Mouse (Mus musculus) right cerebral cortex, postnatal 36 days (tissue): ENCODE data around the gene Zbed6.

ENCODE experiments used
- DNase-seq, 2 experiments: peaks; one replicate each; pipeline ENCODE4 v3.0.0; 2022; ENCODE audit warnings: low spot score in 2 of 2, mixed read lengths in 1 of 2

Gene Zbed6

DNA sequence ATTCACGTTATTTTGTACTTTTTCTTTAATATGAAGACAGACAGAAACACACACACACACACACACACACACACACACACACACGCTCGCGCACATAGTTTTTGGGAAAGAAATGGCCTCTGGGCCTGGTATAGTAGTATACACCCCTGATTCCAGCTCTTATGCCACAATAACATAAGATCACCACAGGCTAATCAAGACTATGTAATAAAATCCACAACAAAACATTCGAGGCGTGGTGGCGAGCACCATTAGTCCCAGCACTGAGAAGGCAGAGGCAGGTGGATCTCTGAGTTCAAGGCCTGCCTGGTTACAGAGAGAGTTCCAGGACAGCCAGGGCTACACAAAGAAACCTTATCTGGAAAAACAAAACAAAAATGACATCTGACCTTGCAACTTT lies 2.3 kb upstream of the Zbed6 start:
- DNase-seq, result no peak

DNA sequence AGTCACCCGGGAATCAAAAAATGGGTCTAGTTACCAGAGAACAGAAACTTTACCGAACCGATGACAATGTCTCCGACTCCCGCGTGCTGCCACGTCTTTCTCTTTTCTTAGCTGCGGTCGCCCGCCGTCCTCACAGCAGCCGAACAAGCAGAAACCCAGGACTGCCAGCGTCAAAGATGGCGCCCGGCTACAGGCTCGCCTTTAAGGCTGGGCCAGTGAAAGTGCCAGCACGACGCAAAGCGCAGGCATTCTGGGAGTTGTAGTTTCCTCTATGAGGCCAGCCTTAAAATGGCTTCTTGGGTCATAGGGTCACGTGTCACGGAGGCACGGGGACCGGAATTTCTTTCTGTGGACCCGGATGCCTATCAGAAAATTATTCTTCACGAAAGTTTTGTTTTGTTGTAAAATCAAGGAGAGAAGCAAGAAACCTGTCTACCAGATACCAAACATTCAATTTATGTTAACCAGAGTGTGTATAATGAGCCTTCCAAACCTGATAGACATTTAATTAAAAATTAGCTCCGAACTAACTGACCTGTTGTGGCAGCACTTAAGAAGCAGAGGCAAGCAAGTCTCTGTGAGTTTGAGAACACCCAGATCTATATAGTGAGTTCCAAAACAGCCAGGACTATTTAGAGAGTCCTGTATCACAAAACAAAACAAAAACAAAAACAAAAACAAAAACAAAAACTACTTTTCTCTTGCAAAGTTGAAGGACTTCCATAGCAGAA lies 683 bp upstream of the Zbed6 start, which contains the start of gene Gm38394:
Gene Gm38394, minus strand, starts transcription at position 116 of the 731 bp plus-strand sequence.
- DNase-seq, result peak; percentile 91 to 93

DNA sequence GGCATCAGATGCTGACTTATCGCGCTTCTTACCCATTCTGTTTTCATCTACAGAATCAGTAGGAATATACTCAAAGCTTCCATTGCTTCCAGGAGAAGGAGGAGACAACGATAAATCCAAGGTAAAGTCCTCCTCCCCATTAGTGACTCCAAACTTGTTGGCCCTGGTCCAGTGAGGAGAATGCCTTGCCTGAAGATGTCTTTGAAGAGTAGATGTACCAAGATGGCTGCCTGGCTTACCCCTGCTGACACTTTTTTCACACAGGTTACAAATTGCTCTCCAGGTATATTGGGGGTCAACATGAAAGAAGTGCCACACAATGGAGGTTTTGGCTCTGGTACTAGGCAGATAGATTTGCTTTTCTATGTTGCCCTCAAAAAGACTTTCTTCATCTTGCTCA lies 1.8 kb downstream of the Zbed6 start:
- DNase-seq, result no peak

DNA sequence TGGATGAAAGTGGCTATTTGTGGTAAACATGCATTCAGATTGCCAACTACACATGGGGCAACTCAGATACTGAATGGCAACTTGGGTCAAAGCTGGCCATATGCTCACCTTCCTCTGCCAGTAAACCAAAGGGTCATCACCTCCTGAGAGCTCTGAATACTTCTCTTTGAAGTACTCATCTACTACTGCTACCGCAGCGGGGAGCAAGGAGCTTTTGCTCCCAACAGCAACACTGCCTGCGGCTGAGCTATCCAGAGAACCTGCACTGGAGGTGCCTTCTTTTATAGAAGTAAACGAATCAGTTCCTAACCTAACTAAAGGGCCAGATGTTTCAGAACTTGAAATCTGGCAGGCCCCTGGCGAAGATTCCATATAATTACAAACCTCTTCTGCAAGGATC lies 3.9 kb downstream of the Zbed6 start:
- DNase-seq, result no peak

DNA sequence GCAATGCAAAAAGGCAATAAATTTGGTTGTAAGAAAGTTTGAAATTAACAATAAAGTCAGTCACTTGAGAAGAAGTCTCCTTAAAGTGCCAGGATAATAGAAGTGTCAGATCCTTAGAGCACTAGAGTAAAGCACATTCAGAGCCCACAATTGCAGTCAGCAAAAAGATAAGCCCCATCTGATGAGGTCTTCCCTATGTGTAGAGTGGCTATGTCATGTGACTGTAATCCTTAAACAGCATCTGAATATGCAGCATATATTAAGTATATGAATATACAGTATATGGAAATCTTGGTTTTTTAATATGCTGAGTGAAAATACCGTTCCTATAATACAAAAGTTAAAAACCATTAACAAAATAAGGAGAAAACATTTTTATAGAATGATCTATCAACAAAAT lies 7.7 kb downstream of the Zbed6 start:
- DNase-seq, result no peak

DNA sequence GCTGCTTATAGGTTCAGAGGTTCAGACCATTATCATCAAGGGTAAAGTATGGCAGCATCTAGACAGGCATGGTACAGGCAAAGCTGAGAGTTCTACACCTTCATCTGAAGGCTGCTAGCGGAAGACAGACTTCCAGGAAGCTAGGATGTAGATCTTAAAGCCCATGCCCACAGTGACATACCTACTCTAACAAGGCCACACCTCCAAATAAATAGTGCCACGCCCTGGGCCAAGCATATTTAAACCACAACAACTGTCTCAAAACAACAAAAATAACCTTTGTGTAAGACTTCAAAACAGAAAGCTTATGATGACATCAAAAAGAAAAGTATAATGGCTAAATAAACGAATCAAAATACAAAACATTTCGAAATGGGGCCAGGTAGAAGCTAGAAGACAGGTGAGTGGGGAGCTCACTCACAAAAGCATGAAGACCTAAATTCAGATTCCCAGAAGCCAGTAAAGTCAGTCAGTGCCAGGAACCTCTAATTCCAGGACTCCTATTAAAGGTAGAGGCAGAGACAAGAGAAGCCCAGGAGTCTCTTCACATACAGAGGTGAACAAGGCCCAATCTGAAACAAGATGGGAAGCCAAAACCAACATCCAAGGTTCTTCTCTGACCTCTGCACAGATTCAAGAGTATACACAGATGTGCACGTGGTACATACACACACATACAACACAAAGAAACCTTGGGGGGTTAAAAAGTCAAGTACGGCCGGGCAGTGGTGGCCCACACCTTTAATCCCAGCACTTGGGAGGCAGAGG lies 10.2 kb downstream of the Zbed6 start:
- no peak for DNase-seq

DNA sequence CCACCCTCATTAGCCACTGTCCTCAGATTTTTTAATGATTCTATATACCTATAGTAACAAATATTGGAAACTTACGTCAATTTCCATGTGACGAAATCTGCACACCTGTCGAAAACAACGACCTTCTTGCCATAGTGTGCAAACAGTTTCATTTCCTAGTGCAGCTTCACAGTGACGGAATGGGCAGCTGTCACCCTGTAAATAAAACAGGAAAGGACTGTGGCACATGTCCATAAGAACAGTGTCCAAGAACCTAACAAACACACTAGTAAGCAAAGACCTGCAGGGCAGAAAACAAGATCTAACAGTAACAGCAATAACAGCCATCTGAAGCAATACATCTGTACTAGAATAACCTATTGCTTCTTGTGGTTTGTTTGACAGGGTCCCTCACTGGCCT lies 15.0 kb downstream of the Zbed6 start:
- DNase-seq, result no peak

DNA sequence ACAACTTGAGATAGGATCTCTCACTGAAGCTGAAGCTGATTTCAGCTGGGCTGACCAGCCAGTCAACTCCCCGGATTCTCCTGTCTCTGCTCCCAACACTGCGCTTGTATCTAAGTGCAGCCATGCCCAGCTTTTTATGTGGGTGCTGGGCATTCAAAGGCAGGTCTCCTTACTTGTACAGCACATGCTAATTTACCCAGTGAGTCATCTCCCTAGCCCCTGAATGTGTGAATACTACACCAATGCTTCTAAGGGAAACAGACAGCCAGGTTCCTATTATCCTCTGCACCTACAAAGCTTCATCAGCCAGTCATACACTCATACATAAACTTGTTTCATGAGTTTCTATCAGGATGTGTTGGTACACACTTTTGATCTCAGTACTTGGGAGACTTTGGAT lies 19.5 kb downstream of the Zbed6 start:
- DNase-seq, result no peak

DNA sequence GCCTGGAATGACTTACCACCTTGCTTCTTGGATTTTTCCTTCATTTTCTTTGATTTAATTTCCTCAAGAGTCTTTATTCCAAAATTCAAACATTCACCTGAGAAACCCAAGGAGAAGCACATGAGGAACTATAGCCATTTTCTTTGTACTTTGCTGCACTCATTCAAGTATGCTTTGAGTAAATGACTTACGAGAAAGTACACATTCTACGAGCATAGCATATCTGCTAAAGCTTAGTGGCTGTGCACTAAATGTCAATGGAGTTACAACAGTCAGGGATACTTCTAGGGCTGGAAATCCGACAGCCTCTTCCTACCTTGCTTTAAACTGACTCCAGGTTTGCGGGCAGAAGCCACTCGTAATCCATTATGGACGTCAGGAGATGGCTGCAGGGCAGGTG lies 22.2 kb downstream of the Zbed6 start:
- DNase-seq, result no peak

DNA sequence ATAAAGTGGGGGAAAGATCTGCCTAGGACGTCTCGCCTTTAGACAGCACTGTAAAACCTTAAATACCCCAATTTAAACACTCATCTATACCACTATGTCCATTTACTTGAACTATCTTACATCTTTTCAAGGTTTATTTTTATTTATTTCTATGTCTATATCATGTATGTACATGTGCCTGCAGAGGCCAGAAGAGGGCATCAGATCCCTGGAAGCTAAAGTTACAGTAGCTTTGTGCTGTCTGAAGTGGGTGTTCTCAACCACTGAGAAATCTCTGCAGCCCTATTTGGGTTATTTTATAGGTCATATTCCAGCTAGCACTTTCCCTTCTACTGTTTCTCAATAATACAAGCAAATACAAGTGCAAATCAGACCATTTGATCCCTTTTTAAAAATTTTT lies 28.5 kb downstream of the Zbed6 start:
- DNase-seq, result no peak

DNA sequence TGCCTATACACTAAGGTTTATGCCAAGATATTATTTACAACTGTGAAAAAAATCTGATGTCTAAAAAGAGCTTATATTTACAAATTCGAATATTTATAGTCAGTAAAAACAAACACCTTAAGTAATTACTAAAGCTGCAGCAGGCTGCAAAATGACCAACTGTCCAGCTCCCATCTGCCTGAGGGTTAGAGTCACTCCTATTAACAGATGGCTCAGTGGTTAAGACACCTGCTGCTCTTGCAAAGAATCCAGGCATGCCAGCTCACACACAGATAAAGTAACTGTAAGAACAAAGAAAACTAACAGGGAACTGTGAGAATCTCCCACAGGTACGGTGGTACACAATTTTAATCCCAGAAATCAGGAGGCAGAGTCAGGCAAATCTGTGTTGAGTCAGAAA lies 35.6 kb downstream of the Zbed6 start:
- no peak for DNase-seq

DNA sequence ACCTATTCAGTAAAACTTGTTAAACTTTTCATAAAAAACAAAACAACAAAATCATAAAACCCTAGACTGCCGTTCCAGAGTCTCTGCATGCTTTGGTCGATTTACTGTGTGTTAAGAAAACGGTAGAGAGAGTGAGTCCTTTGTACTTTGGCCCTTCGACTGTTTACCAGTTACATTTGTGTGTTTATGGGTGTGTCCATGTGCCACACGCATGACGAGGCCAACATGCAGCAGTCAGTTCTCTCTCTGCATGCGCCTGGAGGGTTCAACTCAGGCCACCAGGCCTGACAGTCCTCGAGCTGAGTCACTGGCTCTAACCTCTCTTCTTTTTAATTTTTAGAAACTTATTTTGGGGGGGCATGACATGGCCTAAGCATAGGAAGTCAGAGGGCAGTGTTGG lies 42.4 kb downstream of the Zbed6 start:
- no peak for DNase-seq

DNA sequence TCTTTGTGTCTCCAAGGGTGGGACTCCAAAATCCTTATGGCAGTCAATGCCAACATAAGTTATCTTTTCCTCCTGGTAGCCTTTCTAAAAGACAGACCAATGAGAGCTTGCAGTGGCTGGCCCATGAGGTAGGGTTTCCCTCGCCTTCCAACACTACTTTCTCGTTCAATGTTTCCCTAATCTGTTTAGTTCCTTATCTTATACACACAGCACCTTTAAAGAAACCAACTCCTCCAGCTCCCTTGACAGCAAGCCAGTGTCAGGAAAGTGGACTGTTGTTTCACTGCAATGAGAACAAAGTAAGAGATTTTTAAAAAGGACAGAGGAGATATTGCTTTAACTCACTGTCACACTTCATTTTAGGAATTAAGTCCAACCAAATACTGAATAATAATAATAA lies 42.8 kb downstream of the Zbed6 start:
- no peak for DNase-seq

DNA sequence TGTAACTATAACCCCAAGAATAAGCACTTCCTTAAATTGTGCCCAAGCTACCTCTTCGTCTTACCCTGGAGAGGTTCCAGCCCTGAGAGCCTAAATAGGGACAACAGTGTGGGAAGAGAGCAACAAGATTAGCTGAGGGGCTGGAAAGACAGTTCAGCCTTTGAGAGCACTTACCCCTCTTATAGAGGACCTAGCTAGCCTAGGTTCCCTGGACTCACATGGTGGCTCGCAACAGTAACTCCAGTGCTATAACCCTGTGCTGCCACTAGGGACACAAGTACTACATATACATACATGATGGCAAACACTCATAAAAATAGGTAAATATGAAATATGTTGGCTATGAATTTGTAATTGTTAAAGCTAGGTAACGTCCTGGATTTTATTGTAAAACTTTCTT lies 46.9 kb downstream of the Zbed6 start:
- no peak for DNase-seq

DNA sequence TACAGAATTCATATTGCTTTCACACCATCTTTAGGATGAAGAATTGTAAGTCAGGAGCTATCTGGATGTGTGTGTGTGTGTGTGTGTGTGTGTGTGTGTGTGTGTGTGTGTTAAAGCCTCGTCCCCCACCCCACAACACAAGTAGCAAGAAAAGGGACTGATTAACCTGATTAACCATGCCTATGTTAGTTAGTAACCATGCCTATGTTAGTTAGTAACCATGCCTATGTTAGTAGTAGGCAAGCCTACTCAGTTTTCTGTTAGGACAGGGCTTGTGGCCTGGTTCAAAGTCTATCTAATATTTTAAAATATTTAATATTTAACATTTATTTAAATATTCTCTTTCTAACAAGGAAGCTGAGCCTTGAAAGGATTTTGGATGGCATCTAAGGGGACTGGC lies 49.2 kb downstream of the Zbed6 start:
- DNase-seq, result no peak

DNA sequence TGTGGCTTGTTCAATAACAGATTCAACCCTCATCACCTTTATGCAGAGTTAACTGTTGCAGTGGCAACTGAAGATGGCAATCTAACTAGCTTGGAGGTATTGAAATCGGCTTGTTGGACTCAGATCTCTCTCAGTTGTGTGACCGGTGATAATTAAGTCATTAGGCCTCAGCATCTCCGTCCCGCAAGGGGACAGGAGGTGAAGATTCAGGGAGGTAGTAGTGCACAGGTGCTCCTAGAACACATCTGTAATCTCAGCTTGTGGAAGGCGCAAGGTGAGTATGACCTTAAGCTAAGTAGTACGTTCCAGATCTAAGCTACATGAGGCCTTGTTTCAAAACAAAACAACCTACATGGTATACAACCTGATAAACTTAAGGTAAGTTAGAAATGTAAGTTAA lies 50.1 kb downstream of the Zbed6 start:
- DNase-seq, result no peak

DNA sequence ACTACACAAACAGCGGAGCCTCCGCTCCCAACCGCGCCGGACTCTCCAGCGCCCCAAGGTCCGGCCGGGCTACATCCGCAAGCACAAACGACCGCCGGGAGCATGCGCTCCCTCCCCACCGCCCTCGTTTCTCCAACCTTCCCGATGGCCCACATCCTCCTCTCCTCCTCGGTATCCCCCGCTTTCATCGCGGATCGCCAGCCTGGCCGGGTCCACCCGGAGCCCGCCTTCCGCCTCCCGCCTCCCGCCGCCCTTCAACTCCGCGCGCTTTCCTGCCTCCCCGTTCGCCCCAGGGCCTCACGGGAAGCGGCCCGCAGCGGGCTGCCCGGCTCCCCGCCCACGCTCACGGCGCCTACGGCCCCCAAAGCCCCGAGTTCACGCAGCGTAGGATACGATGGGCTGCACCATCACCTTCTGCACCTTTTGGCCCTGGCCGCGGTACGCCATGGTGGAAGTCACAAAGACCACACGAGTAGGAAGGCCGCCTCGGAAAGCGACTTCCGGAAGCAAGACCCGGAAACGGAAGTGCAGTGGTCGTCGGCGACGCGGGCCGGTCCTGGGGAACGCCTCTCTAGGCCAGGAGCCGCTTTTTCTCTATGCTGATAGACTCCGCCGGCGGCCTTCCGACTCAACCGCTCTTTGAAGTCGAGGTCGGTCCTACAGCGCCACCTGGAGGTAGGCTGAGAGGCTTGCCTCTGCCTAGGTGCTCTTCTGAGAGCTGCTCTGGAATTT lies 50.7 kb downstream of the Zbed6 start, which contains the start of gene Snrpe:
Gene Snrpe, minus strand, starts transcription at position 521 of the 732 bp plus-strand sequence.
- peak; percentile 91 to 92 for DNase-seq
